Mouse (Mus musculus) cerebellum, adult 2 months (tissue): ENCODE measurements around the gene Dapk3. TPM values are rescaled to one million over a fixed set of nuclear protein-coding genes. Genes with fewer than 3 reads are reported as not detected.

Experiments used
- DNase-seq, 2 experiments: peaks; one replicate each; pipeline ENCODE4 v3.0.0; 2021
- H3K27ac ChIP-seq: fragments of 200-500 bp; 2 replicates; pipeline ENCODE4 v1.5.1; 2012; ENCODE audit warnings: low read length, control low read depth, inconsistent platforms; ENCODE audit not compliant: insufficient read depth
- H3K27me3 ChIP-seq: fragments of 200-500 bp; 2 replicates; pipeline ENCODE4 v1.6.1; 2012; ENCODE audit warnings: inconsistent platforms, mild to moderate bottlenecking, low read length, moderate library complexity; ENCODE audit not compliant: control insufficient read depth, insufficient read depth
- H3K4me1 ChIP-seq: fragments of 200-500 bp; 2 replicates; pipeline ENCODE4 v1.6.1; 2011; ENCODE audit warnings: low read length; ENCODE audit not compliant: control insufficient read depth, insufficient read depth
- H3K4me3 ChIP-seq: fragments of 200-500 bp; replicated peaks from 2 replicates; pipeline ENCODE3; 2011; ENCODE audit warnings: mild to moderate bottlenecking, low read depth, low read length, control low read depth; ENCODE audit not compliant: insufficient read depth
- CTCF ChIP-seq: fragments of 200-500 bp; IDR thresholded peaks from 2 replicates; pipeline ENCODE4 v1.5.1; 2011; ENCODE audit warnings: low read depth, mild to moderate bottlenecking, control low read depth, low read length, moderate library complexity, borderline replicate concordance; ENCODE audit not compliant: insufficient read depth
- POLR2A ChIP-seq: fragments of 200-500 bp; IDR thresholded peaks from 2 replicates; pipeline ENCODE4 v1.6.1; 2011; ENCODE audit warnings: low read length, control low read depth, borderline replicate concordance; ENCODE audit not compliant: insufficient read depth
- WGBS: fragments of 180-500 bp; shearing (Covaris S2); methylation state at CpG from one replicate; pipeline ENCODE4 v1.1.7; 2018; 5-methylcytosine and 5-hydroxymethylcytosine counted together
- polyA plus RNA-seq: library from polyadenylated mRNA; depleted of rRNA; stranded (reverse); fragments of >200 nt; gene quantifications from 2 replicates; pipeline ENCODE4 v1.2.3, GENCODE M21; 2012

Dapk3 gene
- polyA plus RNA-seq, 1 experiment, result 70.7 TPM

GRCm38 (mm10) chr10:81229735-81230437 lies 47.1 kb downstream of the Dapk3 start:
- Histone ChIP-seq H3K4me3 (peak overlapping the region; percentile 79), H3K4me1 (peaks cover 18% of the 10 kb centered on the region; the same call in 1 of the 2 replicates), H3K27ac (peak overlapping the region; percentile 92), H3K27me3 (no peaks in the 10 kb centered on the region)
- TF ChIP-seq POLR2A (no peak), CTCF (no peak)
- WGBS, result 3% methylated on average over 20 of the region's 20 CpGs
- DNase-seq, result peak; percentile 53 to 55

DNA sequence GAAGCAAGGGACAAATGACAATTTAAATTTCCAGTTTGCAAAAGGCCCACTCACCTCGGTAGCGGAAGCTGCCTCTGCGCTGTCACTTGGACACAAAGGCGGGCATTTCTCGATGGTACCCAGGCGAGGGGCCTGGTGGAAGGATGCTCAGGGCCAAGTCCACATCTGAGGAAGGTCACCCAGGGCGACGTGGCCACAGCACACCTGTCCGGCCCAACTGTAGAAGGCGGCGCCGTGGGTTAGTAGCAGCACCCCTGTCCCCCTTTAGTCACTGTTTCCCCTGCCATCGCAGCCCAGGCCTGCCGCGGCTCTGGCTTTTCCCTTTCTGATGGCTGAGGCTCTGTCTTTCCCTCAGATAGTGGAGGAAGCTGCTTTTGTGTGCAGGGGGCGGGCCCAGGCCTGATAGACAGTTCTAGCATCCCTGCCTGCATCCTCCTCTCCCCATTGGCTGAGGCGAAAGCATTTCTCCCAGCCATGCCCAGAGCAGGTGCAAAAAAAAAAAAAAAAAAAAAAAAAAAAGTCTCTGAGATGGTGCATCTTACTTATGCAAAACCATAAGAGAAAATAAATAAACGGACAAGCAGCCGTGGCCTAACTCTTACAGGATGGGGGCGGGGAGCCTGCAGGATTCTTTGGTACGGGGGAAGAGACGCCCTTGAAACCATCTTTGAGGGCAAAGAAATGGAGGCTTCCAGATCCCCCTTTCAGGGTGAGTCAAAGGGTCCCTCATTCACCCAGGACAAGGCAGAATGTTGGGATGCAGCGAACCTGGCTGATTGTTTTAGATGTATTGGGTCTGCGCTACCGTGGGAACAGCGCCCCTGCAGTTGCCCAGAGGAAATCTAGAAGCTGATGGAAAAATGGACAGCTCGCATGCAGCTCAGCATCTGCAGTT lies 47.9 kb downstream of the Dapk3 start, which contains the start of gene Atcay:
TSS of gene Atcay (minus strand) at position 396 of the 895 bp plus-strand sequence.
- Histone ChIP-seq H3K27ac (peak within 1 kb of the TSS; percentile 92), H3K4me1 (peaks cover 18% of the 10 kb centered on the region; the same call in 1 of the 2 replicates), H3K4me3 (peak within 1 kb of the TSS; percentile 79), H3K27me3 (no peaks in the 10 kb centered on the region)
- TF ChIP-seq POLR2A (peak; percentile 95), CTCF (peak; percentile 62; the same call in 1 of the 2 replicates)
- DNase-seq, result peak; percentile 88 to 90
- WGBS, result 1% methylated on average over 27 of the region's 27 CpGs

DNA sequence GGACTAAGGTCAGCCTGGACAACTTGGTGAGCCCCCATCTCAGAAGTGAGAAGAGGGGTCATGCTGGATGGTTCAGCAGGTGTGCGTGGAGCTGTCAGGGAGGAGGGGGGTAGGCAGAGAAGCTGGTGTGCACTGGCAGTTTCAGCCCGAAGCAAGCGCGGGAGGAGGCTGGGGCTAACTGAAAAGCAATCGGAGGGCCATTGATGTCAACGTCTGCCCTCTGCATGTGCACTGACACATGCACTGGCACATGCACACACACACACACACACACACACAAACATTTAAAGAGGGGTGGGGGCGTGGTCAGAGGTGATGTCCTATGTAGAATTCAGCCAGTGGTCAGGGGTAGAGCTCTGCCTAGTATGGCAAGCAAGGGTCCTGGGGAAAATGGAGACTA lies 48.6 kb downstream of the Dapk3 start:
- 34% methylated on average over 7 of the region's 7 CpGs for WGBS
- Histone ChIP-seq H3K4me1 (peaks cover 18% of the 10 kb centered on the region; the same call in 1 of the 2 replicates), H3K27ac (peak overlapping the region; percentile 53; the same call in 1 of the 2 replicates), H3K27me3 (no peaks in the 10 kb centered on the region), H3K4me3 (peak overlapping the region; percentile 48)
- no peak for DNase-seq
- no peak for TF ChIP-seq POLR2A

DNA sequence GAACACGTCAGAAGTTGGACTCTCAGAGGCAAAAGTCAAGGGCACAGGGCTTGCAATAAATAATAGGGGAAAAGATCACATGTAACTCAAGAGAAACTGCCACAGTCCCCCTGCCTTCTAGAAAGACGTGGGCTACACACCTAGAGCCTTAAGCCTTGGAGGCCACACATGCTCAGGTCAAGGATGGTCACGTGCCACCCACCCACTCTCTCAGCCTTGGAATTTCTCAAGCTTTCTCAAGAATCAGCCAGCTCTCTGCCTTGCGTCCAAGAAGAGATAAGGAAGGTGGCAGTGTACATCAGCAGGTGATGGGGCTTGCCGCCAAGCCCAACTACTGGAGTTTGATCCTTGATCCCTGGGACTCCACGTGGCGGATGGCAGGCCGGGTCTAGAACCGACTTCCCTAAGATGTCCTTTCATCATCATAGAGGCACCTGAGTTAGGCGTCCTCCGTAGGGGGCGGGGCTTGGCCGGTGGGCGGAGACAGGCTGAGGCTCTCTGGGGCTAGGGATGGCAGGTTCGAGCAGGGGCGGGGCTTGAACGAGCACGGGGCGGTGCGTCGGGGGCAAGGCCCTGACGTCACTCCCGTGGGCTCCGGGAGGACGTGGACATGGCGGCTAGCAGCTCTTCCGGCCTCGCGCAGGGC lies 49.9 kb downstream of the Dapk3 start, which contains the start of gene Zfr2:
TSS of gene Zfr2 (plus strand) at position 576 of the 646 bp plus-strand sequence.
- no peak for TF ChIP-seq CTCF
- TF ChIP-seq POLR2A, result peak; percentile 82
- WGBS, result 8% methylated on average over 29 of the region's 29 CpGs
- no peaks in the 10 kb centered on the region for H3K27me3 ChIP-seq
- H3K4me3 ChIP-seq, result peak within 1 kb of the TSS; percentile 85
- H3K27ac ChIP-seq, result peak within 1 kb of the TSS; percentile 17; the same call in 1 of the 2 replicates
- peaks cover 18% of the 10 kb centered on the region; the same call in 1 of the 2 replicates for H3K4me1 ChIP-seq
- DNase-seq, result peak; percentile 95 to 96

DNA sequence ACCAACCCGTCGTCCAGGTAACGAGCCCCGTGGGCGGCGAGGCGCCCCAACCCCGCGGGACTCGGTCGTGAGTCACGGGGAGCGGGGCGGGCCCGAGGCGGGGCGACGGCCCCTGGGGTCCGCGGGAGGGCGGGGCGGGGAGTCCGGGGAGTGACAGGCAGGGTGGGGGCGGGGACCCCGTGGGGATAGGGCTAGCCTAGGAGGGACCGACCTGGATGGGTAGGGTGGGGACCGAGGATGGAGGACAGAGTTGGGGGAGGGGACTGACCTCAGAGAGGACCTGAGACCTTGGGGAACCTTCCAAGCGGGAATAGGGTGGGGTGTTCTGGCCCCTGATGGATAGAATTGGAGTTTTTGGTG lies 50.4 kb downstream of the Dapk3 start:
- no peak overlapping the region; the same call in 1 of the 2 replicates for H3K27ac ChIP-seq
- H3K27me3 ChIP-seq, result no peaks in the 10 kb centered on the region
- peaks cover 18% of the 10 kb centered on the region; the same call in 1 of the 2 replicates for H3K4me1 ChIP-seq
- DNase-seq, result no peak
- H3K4me3 ChIP-seq, result peak overlapping the region; percentile 85
- TF ChIP-seq CTCF (no peak), POLR2A (no peak)
- WGBS, result under 1% methylated on average over 28 of the region's 28 CpGs

DNA sequence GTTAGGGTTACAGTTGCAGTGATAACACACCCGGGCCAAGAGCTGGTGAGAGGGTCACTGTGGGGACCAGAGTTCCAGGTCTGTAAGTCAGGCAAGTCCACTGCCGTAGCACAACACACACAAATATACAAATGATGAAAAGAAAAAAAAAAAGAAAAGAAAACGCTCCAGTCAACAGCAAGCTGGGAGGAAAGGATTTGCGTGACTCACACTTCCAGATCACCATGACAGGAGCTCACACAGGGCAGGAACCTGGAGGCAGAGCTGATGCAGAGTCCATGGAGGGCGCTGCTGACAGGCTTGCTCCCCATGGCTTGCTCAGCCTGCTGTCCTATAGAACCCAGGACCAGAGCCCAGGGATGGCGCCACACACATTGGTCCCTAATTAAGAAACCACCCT lies 51.4 kb downstream of the Dapk3 start:
- Histone ChIP-seq H3K4me3 (no peak overlapping the region), H3K27ac (no peak overlapping the region), H3K27me3 (no peaks in the 10 kb centered on the region), H3K4me1 (peaks cover 15% of the 10 kb centered on the region; the same call in 1 of the 2 replicates)
- TF ChIP-seq CTCF, result no peak
- no peak for TF ChIP-seq POLR2A
- DNase-seq, result no peak
- WGBS, result 56% methylated on average over 6 of the region's 6 CpGs

DNA sequence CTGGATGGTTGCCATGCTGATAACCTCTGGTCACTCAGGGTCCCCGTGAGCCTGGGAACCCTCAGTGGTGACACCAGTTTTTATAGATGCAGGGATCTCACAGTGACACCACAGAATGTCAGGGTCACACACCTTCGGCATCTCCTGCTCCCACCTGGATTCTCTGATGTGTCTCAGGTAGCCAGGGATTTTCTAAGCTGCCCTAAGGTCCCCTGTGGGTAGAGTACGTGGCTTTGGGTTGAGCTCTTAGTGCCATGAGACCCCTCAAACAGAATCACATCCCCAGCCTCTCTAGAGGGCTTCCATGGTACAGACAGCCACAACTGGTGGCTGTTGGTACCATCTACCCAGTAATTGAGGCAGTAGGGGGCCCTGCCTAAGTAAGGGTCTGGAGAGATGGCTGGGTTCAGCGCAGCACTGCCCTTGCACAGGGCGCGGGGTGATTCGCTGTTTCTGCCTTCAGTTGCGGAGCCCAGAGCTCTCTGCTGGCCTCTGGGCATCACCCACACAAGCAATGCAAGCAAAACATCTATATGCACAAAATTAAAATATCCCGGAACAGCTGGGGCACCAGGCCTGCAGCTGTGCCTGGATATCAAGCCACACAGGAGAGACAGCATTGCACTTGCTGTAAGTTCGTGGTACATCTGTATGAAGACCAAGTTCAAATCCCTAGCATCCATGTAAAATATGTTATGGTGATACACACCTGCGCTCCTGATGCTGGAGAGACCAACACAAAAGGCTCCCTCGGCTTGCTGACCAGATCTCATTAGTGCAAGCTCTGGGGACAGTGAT lies 53.9 kb downstream of the Dapk3 start:
- DNase-seq, result no peak
- no peaks in the 10 kb centered on the region for H3K27me3 ChIP-seq
- H3K4me1 ChIP-seq, result peaks cover 6% of the 10 kb centered on the region; the same call in 1 of the 2 replicates
- TF ChIP-seq CTCF (no peak), POLR2A (no peak)
- 86% methylated on average over 12 of the region's 12 CpGs for WGBS
- no peak overlapping the region for H3K27ac ChIP-seq
- no peak overlapping the region for H3K4me3 ChIP-seq
